Mouse (Mus musculus) layer of hippocampus, adult 8-10 months (tissue): Measurements from ENCODE around the gene Tnf. TPM values are rescaled to one million over a fixed set of nuclear protein-coding genes. Genes with fewer than 3 reads are reported as not detected.

Experiments
- DNase-seq, 2 experiments: peaks; one replicate each; pipeline ENCODE4 v3.0.0; 2022; ENCODE audit warnings: low spot score in 2 of 2
- microRNA-seq, 2 experiments: library from miRNA; unstranded; fragments of <30 nt; microRNA quantifications; one replicate each; pipeline ENCODE4 v1.2.0; 2022
- total RNA-seq, 4 experiments: library from RNA; stranded (reverse); gene quantifications; 2 replicates each; pipeline ENCODE4 v1.2.4; 2022

The Tnf gene
- total RNA-seq, 4 experiments from 2014 or later: 0.29 TPM; not detected in 3

DNA sequence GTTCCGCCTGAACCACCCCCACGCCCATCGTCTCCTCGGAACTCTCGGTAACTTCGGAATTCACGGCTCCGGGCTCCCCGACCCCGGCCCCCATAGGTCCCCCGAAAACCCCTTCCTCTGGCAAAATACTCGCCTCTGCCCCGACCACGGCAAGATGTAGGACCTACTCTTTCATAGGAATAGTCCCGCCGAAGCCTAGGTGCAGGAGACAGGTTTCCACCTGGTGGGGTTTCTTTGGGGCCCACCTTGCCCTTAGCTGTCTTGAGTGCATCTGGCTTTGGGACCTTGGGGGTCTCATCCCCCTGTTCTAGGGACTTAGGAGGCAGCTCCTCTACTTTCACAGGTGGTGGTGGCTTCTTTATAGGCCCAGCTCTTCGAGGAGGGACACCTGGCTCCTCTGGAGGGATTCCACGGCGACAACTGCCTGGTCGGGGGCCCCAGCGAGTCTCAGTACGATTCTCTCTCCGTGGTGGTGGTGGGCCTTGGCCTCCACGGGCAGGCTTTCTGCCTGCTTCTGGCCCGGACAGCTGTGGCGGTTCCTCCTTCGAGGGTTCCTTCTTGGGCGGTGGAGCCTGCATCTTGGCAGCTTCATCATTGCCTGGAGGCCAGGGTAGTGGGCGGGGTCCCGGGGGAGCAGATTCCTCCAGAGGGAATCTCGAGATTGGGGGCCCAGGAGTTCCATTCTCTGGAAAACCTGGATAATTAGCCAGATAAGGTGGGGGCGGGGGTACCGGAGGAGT, 45.2 kb downstream of the Tnf start:
- no peak for DNase-seq

DNA sequence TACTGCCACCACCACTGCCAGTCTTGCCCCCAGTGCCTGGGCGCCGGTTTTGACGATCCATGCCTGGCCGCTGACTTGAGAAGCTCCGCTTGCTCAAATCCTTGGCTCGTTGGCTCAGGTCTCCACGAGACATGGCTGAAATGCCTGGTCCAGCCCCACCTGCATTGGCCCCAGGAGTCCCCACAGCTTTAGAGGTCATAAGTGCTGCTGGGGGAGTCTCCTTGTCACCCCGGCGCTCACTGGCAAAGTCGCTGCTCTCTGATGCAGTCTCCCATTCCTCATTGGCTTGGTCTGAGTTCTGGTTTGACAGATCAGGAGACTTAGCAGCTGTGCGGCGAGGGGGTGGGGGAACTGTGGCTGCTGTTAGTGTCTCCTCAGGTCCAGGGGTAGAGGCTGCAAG, 46.4 kb downstream of the Tnf start:
- DNase-seq: no peak

DNA sequence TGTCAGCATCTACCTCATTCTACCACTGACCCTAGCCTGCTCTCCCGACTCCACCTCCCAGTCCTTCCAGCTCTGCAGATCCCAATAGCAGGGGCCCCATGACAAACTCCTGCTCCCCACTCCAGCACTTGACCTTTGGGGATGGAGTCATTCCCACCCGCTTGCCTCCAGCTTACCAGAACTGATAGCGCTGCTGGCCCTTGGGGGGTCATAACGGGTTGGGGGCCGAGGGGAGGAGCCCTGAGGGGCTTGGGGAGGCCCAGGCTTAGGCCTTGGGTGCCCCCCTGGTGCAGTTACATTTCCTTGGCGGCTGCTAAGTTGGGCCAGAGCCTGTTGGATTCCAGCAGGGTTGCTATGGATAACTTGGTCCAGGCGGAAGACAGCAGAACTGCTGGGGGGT, 47.2 kb downstream of the Tnf start:
- DNase-seq: no peak

DNA sequence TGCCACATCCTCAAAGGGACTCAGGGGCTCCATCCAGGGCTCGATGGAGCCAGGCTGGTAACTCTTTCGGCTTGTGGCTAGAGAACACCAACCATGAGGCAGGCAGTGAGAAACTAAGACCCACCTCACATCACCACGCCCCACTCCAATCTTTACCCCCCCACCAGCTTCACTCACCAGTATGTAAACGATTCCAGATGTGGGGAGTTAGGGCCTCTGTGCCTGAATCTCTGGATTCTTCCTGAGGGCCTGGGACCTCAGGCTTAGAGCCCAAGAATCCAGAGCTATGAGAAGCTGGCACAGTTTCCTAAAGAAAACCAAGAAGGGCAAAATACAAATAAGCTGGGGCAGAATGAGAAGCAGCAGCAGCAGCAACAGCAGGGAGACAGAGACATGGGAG, 47.9 kb downstream of the Tnf start:
- DNase-seq: no peak

DNA sequence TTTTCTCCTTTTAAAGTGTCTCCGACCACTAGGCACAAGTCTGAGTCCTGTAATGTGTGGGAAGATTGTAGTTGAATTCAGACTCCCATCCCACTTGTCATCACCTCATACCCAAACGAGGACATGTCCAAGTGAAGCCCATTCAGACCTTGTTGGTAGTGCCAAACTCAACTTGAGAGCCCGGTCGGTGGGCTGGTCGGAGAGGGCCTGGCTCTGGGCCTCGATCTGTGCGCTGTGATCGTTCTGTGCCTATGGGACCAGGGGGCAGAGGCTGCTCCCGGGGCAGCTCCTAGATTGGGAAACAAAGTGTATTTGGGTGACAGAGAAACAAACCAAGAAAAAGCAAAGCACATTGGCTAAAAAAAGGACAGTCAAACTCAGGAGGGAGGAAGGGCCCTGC, 48.7 kb downstream of the Tnf start:
- DNase-seq: no peak

DNA sequence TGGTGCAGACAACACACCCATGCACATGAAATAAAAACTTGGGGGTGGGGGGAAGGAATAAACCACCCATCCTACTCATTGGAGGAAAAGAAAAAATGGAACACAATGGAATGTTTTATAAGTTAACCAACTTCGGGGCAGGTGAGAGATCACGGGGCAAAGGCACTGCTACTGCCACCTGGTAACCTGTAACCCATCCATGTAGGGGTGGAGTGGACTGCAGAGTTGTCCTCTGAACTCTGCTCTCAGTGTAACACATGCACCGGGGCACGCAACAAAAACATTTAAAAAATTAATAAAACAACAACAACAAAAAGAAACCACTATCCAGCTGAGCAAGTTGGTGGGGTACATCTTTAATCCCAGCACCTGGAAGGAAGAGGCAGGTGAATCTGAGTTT, 49.7 kb downstream of the Tnf start:
- DNase-seq: no peak

Small RNAs within 50 kb of the gene (microRNA-seq; reads per million reads assigned to microRNA genes)
- gene Mir6973a (0 reads per million in 2 experiments), gene Mir6974 (0 to 0.51 reads per million in 2 experiments), gene Mir6975 (1.8 to 2.2 reads per million in 2 experiments), gene Mir8094 (0 reads per million in 2 experiments)

Other genes starting within 250 kb of the Tnf start
- gene Hspa1b, start 242.8 kb downstream of the Tnf start, total RNA-seq: 10 to 100 TPM; 13.2 to 31.7 (median 24.2) TPM
- not detected for gene Gm20481, start 232.1 kb downstream of the Tnf start, total RNA-seq
- 10 to 100 TPM; 14.3 to 24.2 (median 19.4) TPM for gene Hspa1a, start 229.9 kb downstream of the Tnf start, total RNA-seq
- gene Hspa1l, start 229.3 kb downstream of the Tnf start, total RNA-seq: under 1 TPM; 0.23 to 0.45 (median 0.31) TPM
- gene Lsm2, start 220.1 kb downstream of the Tnf start, total RNA-seq: 10 to 100 TPM; 13.1 to 19.1 (median 16.9) TPM
- gene Vars, start 201.0 kb downstream of the Tnf start, total RNA-seq: 10 to 100 TPM; 49.9 to 58.8 (median 51.3) TPM
- under 1 TPM; 0.14 to 0.90 (median 0.56) TPM for gene Vwa7, start 185.4 kb downstream of the Tnf start, total RNA-seq
- under 1 TPM in 2 of 4 experiments, not detected in 2; 0.76 to 0.95 TPM for gene Sapcd1, start 174.0 kb downstream of the Tnf start, total RNA-seq
- gene Msh5, start 155.3 kb downstream of the Tnf start, total RNA-seq: 1 to 10 TPM; 1.1 to 2.1 (median 1.4) TPM
- 10 to 100 TPM in 2 of 4 experiments, 1 to 10 TPM in 2; 9.2 to 27.8 (median 15.9) TPM for gene Clic1, start 152.0 kb downstream of the Tnf start, total RNA-seq
- 10 to 100 TPM in 3 of 4 experiments, 1 to 10 TPM in 1; 8.8 to 20.3 (median 14.9) TPM for gene Ddah2, start 143.0 kb downstream of the Tnf start, total RNA-seq
- not detected for gene Ly6g6c, start 136.6 kb downstream of the Tnf start, total RNA-seq
- gene Mpig6b, start 135.8 kb downstream of the Tnf start, total RNA-seq: under 1 TPM in 1 of 4 experiments, not detected in 3; 0.48 TPM
- gene Ly6g6e, start 125.1 kb downstream of the Tnf start, total RNA-seq: 1 to 10 TPM; 4.6 to 7.1 (median 5.6) TPM
- 1 to 10 TPM; 1.4 to 2.9 (median 2.2) TPM for gene Ly6g6d, start 123.9 kb downstream of the Tnf start, total RNA-seq
- gene Ly6g6f, start 116.4 kb downstream of the Tnf start, total RNA-seq: 1 to 10 TPM in 1 of 4 experiments, under 1 TPM in 2, not detected in 1; 0.41 to 1.0 (median 0.89) TPM
- 100 to 1,000 TPM in 3 of 4 experiments, 10 to 100 TPM in 1; 96.2 to 115 (median 106) TPM for gene Abhd16a, start 112.7 kb downstream of the Tnf start, total RNA-seq
- gene Ly6g5c, start 93.7 kb downstream of the Tnf start, total RNA-seq: not detected
- gene Ly6g5b, start 86.6 kb downstream of the Tnf start, total RNA-seq: under 1 TPM; 0.27 to 0.83 (median 0.63) TPM
- gene Gpank1, start 80.6 kb downstream of the Tnf start, total RNA-seq: 10 to 100 TPM; 17.6 to 19.2 (median 18.0) TPM
- gene Csnk2b, start 80.0 kb downstream of the Tnf start, total RNA-seq: 100 to 1,000 TPM; 176 to 194 (median 189) TPM
- 10 to 100 TPM; 27.6 to 31.6 (median 30.9) TPM for gene D17H6S53E, start 75.6 kb downstream of the Tnf start, total RNA-seq
- not detected for gene Apom, start 70.0 kb downstream of the Tnf start, total RNA-seq
- 100 to 1,000 TPM; 291 to 311 (median 298) TPM for gene Bag6, start 66.8 kb downstream of the Tnf start, total RNA-seq
- 100 to 1,000 TPM; 302 to 328 (median 308) TPM for gene Prrc2a, start 37.1 kb downstream of the Tnf start, total RNA-seq
- 10 to 100 TPM in 2 of 4 experiments, 1 to 10 TPM in 2; 6.3 to 45.4 (median 25.7) TPM for gene Aif1, start 25.9 kb downstream of the Tnf start, total RNA-seq
- 10 to 100 TPM in 1 of 4 experiments, 1 to 10 TPM in 3; 5.0 to 13.2 (median 7.1) TPM for gene Lst1, start 13.6 kb downstream of the Tnf start, total RNA-seq
- 1 to 10 TPM in 1 of 4 experiments, under 1 TPM in 3; 0.53 to 1.4 (median 0.71) TPM for gene Ltb, start 7.6 kb downstream of the Tnf start, total RNA-seq
- under 1 TPM; 0.32 to 0.89 (median 0.67) TPM for gene Lta, start 3.3 kb upstream of the Tnf start, total RNA-seq
- gene Gm16181, start 18.8 kb upstream of the Tnf start, total RNA-seq: not detected
- 100 to 1,000 TPM; 592 to 630 (median 612) TPM for gene Atp6v1g2, start 31.7 kb upstream of the Tnf start, total RNA-seq
- gene Nfkbil1, start 33.8 kb upstream of the Tnf start, total RNA-seq: 10 to 100 TPM; 12.9 to 16.4 (median 14.9) TPM
- 100 to 1,000 TPM; 216 to 231 (median 222) TPM for gene Ddx39b, start 39.7 kb upstream of the Tnf start, total RNA-seq
- 100 to 1,000 TPM in 2 of 4 experiments, 10 to 100 TPM in 2; 23.2 to 135 (median 64.4) TPM for gene H2-D1, start 60.7 kb upstream of the Tnf start, total RNA-seq
- 1 to 10 TPM in 2 of 4 experiments, under 1 TPM in 2; 0.85 to 2.5 (median 1.2) TPM for gene H2-Q1, start 118.4 kb upstream of the Tnf start, total RNA-seq
- 1 to 10 TPM in 1 of 4 experiments, under 1 TPM in 2, not detected in 1; 0.64 to 2.6 (median 0.81) TPM for gene H2-Q2, start 140.2 kb upstream of the Tnf start, total RNA-seq
- 10 to 100 TPM in 2 of 4 experiments, 1 to 10 TPM in 2; 2.5 to 10.6 (median 6.7) TPM for gene H2-Q4, start 177.6 kb upstream of the Tnf start, total RNA-seq
- 1 to 10 TPM in 2 of 4 experiments, under 1 TPM in 2; 0.47 to 2.4 (median 1.3) TPM for gene H2-Q6, start 222.8 kb upstream of the Tnf start, total RNA-seq
- gene H2-Q7, start 237.1 kb upstream of the Tnf start, total RNA-seq: 1 to 10 TPM in 2 of 4 experiments, under 1 TPM in 2; 0.41 to 3.2 (median 1.5) TPM